Mouse (Mus musculus) lung, adult 2 months (tissue): ENCODE results near the gene Ttc12. TPM values are rescaled to one million over a fixed set of nuclear protein-coding genes. Genes with fewer than 3 reads are reported as not detected.

Source experiments
- DNase-seq: peaks from one replicate; pipeline ENCODE4 v3.0.0; 2022
- H3K4me1 ChIP-seq: fragments of 200-500 bp; 2 replicates; pipeline ENCODE4 v1.6.1; 2011; ENCODE audit warnings: low read length; ENCODE audit not compliant: control insufficient read depth, insufficient read depth
- H3K4me3 ChIP-seq: fragments of 200-500 bp; replicated peaks from 2 replicates; pipeline ENCODE3; 2011; ENCODE audit warnings: low read depth, mild to moderate bottlenecking, control low read depth, low read length; ENCODE audit errors: extremely low read depth
- CTCF ChIP-seq: fragments of 200-500 bp; IDR thresholded peaks from 2 replicates; pipeline ENCODE4 v1.5.1; 2011; ENCODE audit warnings: mild to moderate bottlenecking, low read length, control low read depth; ENCODE audit not compliant: insufficient read depth
- POLR2A ChIP-seq: fragments of 200-500 bp; IDR thresholded peaks from 2 replicates; pipeline ENCODE4 v1.6.1; 2011; ENCODE audit warnings: low read depth, mild to moderate bottlenecking, control low read depth, low read length, borderline replicate concordance; ENCODE audit errors: extremely low read depth
- WGBS: fragments of 180-500 bp; shearing (Covaris S2); methylation state at CpG from one replicate; pipeline ENCODE4 v1.1.7; 2018; 5-methylcytosine and 5-hydroxymethylcytosine counted together
- polyA plus RNA-seq: library from polyadenylated mRNA; depleted of rRNA; stranded (reverse); fragments of >200 nt; gene quantifications from 2 replicates; pipeline ENCODE4 v1.2.3, GENCODE M21; 2012; rRNA removed

The Ttc12 gene
- 3.6 and 6.0 TPM in 2 replicates for polyA plus RNA-seq

GRCm38 (mm10) chr9:49485892-49486311 is at the start of gene Ttc12:
Gene Ttc12 (minus strand): TSS chr9:49486225.
- under 1% methylated on average over 18 of the region's 18 CpGs for WGBS
- DNase-seq = peak; percentile 86
- TF ChIP-seq CTCF (no peak), POLR2A (peak; percentile 80; the same call in 1 of the 2 replicates)

GRCm38 (mm10) chr9:49534958-49535357 is 48.9 kb upstream of the Ttc12 start:
- TF ChIP-seq CTCF (no peak), POLR2A (no peak)
- Histone ChIP-seq H3K4me3 (no peak overlapping the region), H3K4me1 (no peaks in the 10 kb centered on the region)
- 44% methylated on average over 4 of the region's 4 CpGs for WGBS
- DNase-seq = no peak

More at GRCm38 (mm10) chr9:49485892-49486311, at the start of gene Ttc12:
- Histone ChIP-seq H3K4me3 (peak within 1 kb of the TSS; percentile 81), H3K4me1 (peaks cover 3% of the 10 kb centered on the region; the same call in 1 of the 2 replicates)

GRCm38 (mm10) chr9:49533912-49534491 is 48.0 kb upstream of the Ttc12 start:
- DNase-seq = no peak
- H3K4me3 ChIP-seq = no peak overlapping the region
- WGBS = 46% methylated on average over 7 of the region's 8 CpGs
- TF ChIP-seq POLR2A (no peak), CTCF (no peak)
- H3K4me1 ChIP-seq = no peaks in the 10 kb centered on the region

- H3K4me1 ChIP-seq = no peaks in the 10 kb centered on the region
- TF ChIP-seq CTCF (no peak), POLR2A (no peak)
- WGBS = 46% methylated on average over 7 of the region's 7 CpGs
- DNase-seq = no peak
- no peak overlapping the region for H3K4me3 ChIP-seq
Observed at GRCm38 (mm10) chr9:49533455-49533854, 47.4 kb upstream of the Ttc12 start.

- no peak for DNase-seq
- TF ChIP-seq CTCF (no peak), POLR2A (no peak)
- 91% methylated on average over 6 of the region's 6 CpGs for WGBS
Observed at GRCm38 (mm10) chr9:49531833-49532232, 45.8 kb upstream of the Ttc12 start.

GRCm38 (mm10) chr9:49531257-49531656 is 45.2 kb upstream of the Ttc12 start:
- TF ChIP-seq CTCF (no peak), POLR2A (no peak)
- H3K4me3 ChIP-seq = no peak overlapping the region
- WGBS = 48% methylated on average over 7 of the region's 7 CpGs
- DNase-seq = no peak
- no peaks in the 10 kb centered on the region for H3K4me1 ChIP-seq

More at GRCm38 (mm10) chr9:49531833-49532232, 45.8 kb upstream of the Ttc12 start:
- Histone ChIP-seq H3K4me1 (no peaks in the 10 kb centered on the region), H3K4me3 (no peak overlapping the region)

- Histone ChIP-seq H3K4me1 (no peaks in the 10 kb centered on the region), H3K4me3 (no peak overlapping the region)
- WGBS = 59% methylated on average over 4 of the region's 4 CpGs
- TF ChIP-seq POLR2A (no peak), CTCF (no peak)
- DNase-seq = no peak
Observed at GRCm38 (mm10) chr9:49530739-49531138, 44.7 kb upstream of the Ttc12 start.

GRCm38 (mm10) chr9:49529366-49529959 is 43.4 kb upstream of the Ttc12 start:
- Histone ChIP-seq H3K4me3 (no peak overlapping the region), H3K4me1 (no peaks in the 10 kb centered on the region)
- 66% methylated on average over 8 of the region's 8 CpGs for WGBS
- TF ChIP-seq CTCF (no peak), POLR2A (no peak)
- no peak for DNase-seq

- no peak overlapping the region for H3K4me3 ChIP-seq
- no peak for DNase-seq
- H3K4me1 ChIP-seq = no peaks in the 10 kb centered on the region
- WGBS = 62% methylated on average over 10 of the region's 10 CpGs
- TF ChIP-seq POLR2A (no peak), CTCF (no peak)
Observed at GRCm38 (mm10) chr9:49528943-49529342, 42.9 kb upstream of the Ttc12 start.

- Histone ChIP-seq H3K4me3 (no peak overlapping the region), H3K4me1 (no peaks in the 10 kb centered on the region)
- WGBS = 87% methylated on average over 5 of the region's 5 CpGs
- no peak for DNase-seq
- no peak for TF ChIP-seq POLR2A
- TF ChIP-seq CTCF = no peak
Observed at GRCm38 (mm10) chr9:49528026-49528425, 42.0 kb upstream of the Ttc12 start.
